Mouse (Mus musculus) C2C12 (cell line): Measurements from ENCODE around the gene Tmem191c.

Experiments used
- CEBPB ChIP-seq: IDR thresholded peaks from one replicate; pipeline ENCODE4 v1.6.1; 2011; ENCODE audit warnings: low read depth, mild to moderate bottlenecking, control low read depth, moderate library complexity
- CTCF ChIP-seq: IDR thresholded peaks from one replicate; pipeline ENCODE4 v1.5.1; 2011; ENCODE audit not compliant: control insufficient read depth, insufficient read depth, insufficient read length
- FOSL1 ChIP-seq: IDR thresholded peaks from one replicate; pipeline ENCODE4 v1.8.0; 2011; ENCODE audit warnings: mild to moderate bottlenecking, low read length; ENCODE audit not compliant: poor library complexity, insufficient read depth, severe bottlenecking
- MAX ChIP-seq: IDR thresholded peaks from one replicate; pipeline ENCODE4 v1.6.1; 2011; ENCODE audit warnings: mild to moderate bottlenecking, control low read depth
- MYOD1 ChIP-seq: IDR thresholded peaks from one replicate; pipeline ENCODE4 v1.6.1; 2011; ENCODE audit warnings: low read depth; ENCODE audit not compliant: control insufficient read depth, insufficient read length
- MYOG ChIP-seq: IDR thresholded peaks from one replicate; pipeline ENCODE4 v1.6.1; 2011; ENCODE audit not compliant: control insufficient read depth, insufficient read length; ENCODE audit errors: extremely low read depth
- USF1 ChIP-seq: IDR thresholded peaks from one replicate; pipeline ENCODE4 v1.6.1; 2011; ENCODE audit warnings: low read depth, mild to moderate bottlenecking, control low read depth, moderate library complexity

DNA sequence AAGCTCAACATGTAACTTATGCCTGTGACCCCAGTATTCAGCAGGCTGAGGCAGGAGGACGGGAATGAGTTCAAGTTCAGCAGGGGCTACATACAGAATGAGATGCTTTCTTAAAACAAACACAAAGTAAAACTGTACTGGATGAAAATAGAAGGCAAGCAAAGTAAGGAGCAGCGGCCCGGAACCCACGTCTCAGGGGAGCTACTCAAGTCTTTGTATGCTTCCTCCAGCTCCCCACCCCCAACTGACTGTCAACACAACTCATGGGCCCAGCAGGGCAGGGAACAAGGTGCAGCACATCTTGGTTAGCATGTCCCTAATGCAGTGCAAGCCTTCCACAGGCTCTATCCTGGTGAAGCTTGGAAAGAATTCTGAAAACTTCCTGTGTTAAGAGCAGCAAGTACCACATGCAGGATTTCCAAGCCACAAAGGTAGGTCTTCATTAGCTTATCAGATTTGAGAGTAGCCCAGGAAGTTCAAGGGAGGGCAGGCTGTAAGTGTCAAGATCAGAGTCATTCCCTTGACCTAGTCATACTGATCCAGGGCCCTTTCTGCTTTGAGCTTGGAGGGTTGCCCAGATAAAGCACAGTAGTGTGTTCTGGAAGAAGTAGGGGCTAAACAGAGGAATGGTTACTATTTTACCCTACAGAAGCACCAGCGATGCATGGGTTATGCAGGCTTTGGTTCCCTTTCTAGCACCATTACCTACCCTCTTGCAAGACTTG lies 27.8 kb downstream of the Tmem191c start:
- TF ChIP-seq CTCF = no peak
- no peak for TF ChIP-seq MYOG
- no peak for TF ChIP-seq MAX
- no peak for TF ChIP-seq FOSL1
- TF ChIP-seq USF1 = no peak
- TF ChIP-seq CEBPB = no peak
- no peak for TF ChIP-seq MYOD1
